ENCODE assay signal across 8 mouse cellular contexts in genomic region chr6:134863146-134863545, GRCm38 (mm10). TPM values are rescaled to one million over a fixed set of nuclear protein-coding genes. Genes with fewer than 3 reads are reported as not detected.
DNase-seq lines count a peak whose midpoint lies in the region; ATAC-seq lines count a peak whose summit lies in the region.

No protein-coding gene starts in this region.

- no peak overlapping the region for H3K9ac ChIP-seq in intestine, embryonic 15.5 days

- 0 out of 2 replicates have a peak overlapping the region, but pooled peaks have one; percentile 40 for H3K27ac ChIP-seq in intestine, embryonic 15.5 days

- peak; percentile 91 for DNase-seq in adrenal gland, adult 2 months
- DNase-seq in embryo, embryonic 11.5 days (ENCODE audit: low read depth, low spot score), result peak; percentile 90
- DNase-seq in gastrocnemius, postnatal 4 days (ENCODE audit: low spot score in 2 of 2), result peak; percentile 93 to 94
- peak; percentile 98 to 100 for DNase-seq in left cerebral cortex, postnatal 14 days (ENCODE audit: low spot score in 2 of 2)
- peak; percentile 98 for DNase-seq in mesoderm, embryonic 11.5 days (ENCODE audit: low read depth, low spot score)
- peak; percentile 94 for DNase-seq in right cerebral cortex, postnatal 25 days
- peak; percentile 92 to 93 for DNase-seq in urinary bladder, postnatal 36 days (ENCODE audit: low spot score in 2 of 2)

- intact Hi-C loops in left cerebral cortex, postnatal 14 days (cut with DNase I), result loop anchor here (2.0 to 10.0 kb wide), 2 partner anchors 204 to 438 kb away; no protein-coding TSS in a partner anchor

- no peaks in the 10 kb centered on the region for H3K27me3 ChIP-seq in intestine, embryonic 15.5 days (replicated peaks)

- H3K4me1 ChIP-seq in intestine, embryonic 15.5 days (replicated peaks), result 0 out of 2 replicates have a peak, but pooled peaks cover 7% of the 10 kb centered on the region

- ATAC-seq in intestine, embryonic 15.5 days, result peak; percentile 88

- peak overlapping the region; percentile 23 for H3K4me3 ChIP-seq in intestine, embryonic 15.5 days (replicated peaks)

- WGBS in intestine, embryonic 15.5 days, result 2% methylated on average over 19 of the region's 19 CpGs

- peak overlapping the region; percentile 58 for H3K4me2 ChIP-seq in intestine, embryonic 15.5 days (replicated peaks)

- H3K9me3 ChIP-seq in intestine, embryonic 15.5 days, result no peaks in the 10 kb centered on the region

- 0 out of 2 replicates have a peak, but pooled peaks cover 6% of the 10 kb centered on the region for H3K36me3 ChIP-seq in intestine, embryonic 15.5 days

RNA-seq across cellular contexts. Expression of gene Crebl2, which starts 33.2 kb away (rescaled TPM):
- 10 to 100 TPM; 24.3 to 42.2 TPM for total RNA-seq in adrenal gland, adult 2 months (2021)
- polyA plus RNA-seq in adrenal gland, adult 2 months (2012; rRNA removed), result 6.2 and 6.6 TPM in 2 replicates
- total RNA-seq in gastrocnemius, postnatal 4 days (2021), result 1 to 10 TPM; 4.1 to 4.7 TPM
- polyA plus RNA-seq in intestine, embryonic 15.5 days (2015; fragmentation: Nextera tagmentation; extraction: Ambion mirVana), result 3.6 and 3.7 TPM in 2 replicates
- 10 to 100 TPM; 14.2 to 14.6 TPM for total RNA-seq in left cerebral cortex, postnatal 14 days (2021)

RNA-seq across cellular contexts. Expression of gene Gpr19, which starts 35.2 kb away (rescaled TPM):
- 1 to 10 TPM; 5.2 to 8.6 TPM for total RNA-seq in adrenal gland, adult 2 months (2021)
- polyA plus RNA-seq in adrenal gland, adult 2 months (2012; rRNA removed), result 9.6 and 9.9 TPM in 2 replicates
- total RNA-seq in gastrocnemius, postnatal 4 days (2021), result 1 to 10 TPM; 4.9 to 7.7 TPM
- polyA plus RNA-seq in intestine, embryonic 15.5 days (2015; fragmentation: Nextera tagmentation; extraction: Ambion mirVana), result 10.4 and 10.6 TPM in 2 replicates
- total RNA-seq in left cerebral cortex, postnatal 14 days (2021), result 10 to 100 TPM; 27.5 to 28.0 TPM

RNA-seq across cellular contexts. Expression of gene Cdkn1b, which starts 57.1 kb away (rescaled TPM):
- total RNA-seq in adrenal gland, adult 2 months (2021), result 10 to 100 TPM; 41.5 to 42.2 TPM
- 24.5 and 31.9 TPM in 2 replicates for polyA plus RNA-seq in adrenal gland, adult 2 months (2012; rRNA removed)
- total RNA-seq in gastrocnemius, postnatal 4 days (2021), result 10 to 100 TPM; 51.1 to 53.0 TPM
- 15.3 and 15.9 TPM in 2 replicates for polyA plus RNA-seq in intestine, embryonic 15.5 days (2015; fragmentation: Nextera tagmentation; extraction: Ambion mirVana)
- 10 to 100 TPM; 45.1 to 49.4 TPM for total RNA-seq in left cerebral cortex, postnatal 14 days (2021)

Comparison
In these comparisons a context has a peak if more than half of its experiments do, and no peak if none do; other contexts are left out.
1. Peak in every context shown above with its lines: DNase-seq, ATAC-seq, H3K4me3 ChIP-seq and H3K27ac ChIP-seq.